8 mouse cellular contexts compared by ENCODE assay signal in the genomic region with DNA sequence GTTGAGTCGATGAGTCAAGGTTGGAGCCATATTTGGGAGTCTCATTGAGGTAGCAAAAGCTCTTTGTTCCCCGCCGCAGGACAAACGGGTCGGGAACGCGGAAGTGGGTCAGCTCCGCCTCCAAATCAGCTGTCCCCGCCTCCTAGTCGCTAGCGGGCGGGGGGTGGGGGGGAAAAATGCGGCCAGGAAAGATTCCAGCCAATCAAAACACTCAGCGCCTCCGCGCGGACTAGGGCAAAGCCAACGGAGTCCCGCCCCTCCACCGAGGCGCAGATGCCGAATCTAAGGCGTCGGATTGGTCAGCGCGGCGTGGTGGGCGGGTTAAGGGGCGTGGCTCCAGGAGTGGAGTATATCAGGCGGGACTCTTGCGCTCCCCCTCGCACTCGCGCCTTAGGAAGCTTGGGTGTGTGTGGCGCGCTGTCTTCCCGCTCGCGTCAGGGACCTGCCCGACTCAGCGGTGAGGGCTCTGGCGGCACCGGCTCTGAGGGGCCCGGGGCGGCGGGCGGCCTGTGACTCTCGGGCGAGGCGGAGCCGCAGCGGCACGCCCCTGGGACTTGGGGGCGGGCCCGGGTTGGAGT. TPM values are rescaled to one million over a fixed set of nuclear protein-coding genes. Genes with fewer than 3 reads are reported as not detected.
DNase-seq lines count a peak whose midpoint lies in the region; ATAC-seq lines count a peak whose summit lies in the region.

No protein-coding gene starts in this region.

- H3K27ac ChIP-seq in forebrain, embryonic 10.5 days: peak overlapping the region; percentile 100
- H3K27ac ChIP-seq in heart, embryonic 15.5 days: peak overlapping the region; percentile 99
- H3K27ac ChIP-seq in liver, embryonic 13.5 days: peak overlapping the region; percentile 97
- H3K27ac ChIP-seq in stomach, embryonic 14.5 days (ENCODE audit: low read length): peak overlapping the region; percentile 100

- H3K4me2 ChIP-seq in heart, embryonic 15.5 days: peak overlapping the region; percentile 69
- H3K4me2 ChIP-seq in liver, embryonic 13.5 days: peak overlapping the region; percentile 76
- peak overlapping the region; percentile 71 for H3K4me2 ChIP-seq in stomach, embryonic 14.5 days (replicated peaks; ENCODE audit: low read depth, low read length)

- peak; percentile 99 for DNase-seq in CD8-positive naive resting alpha-beta T cell, adult 2 months (ENCODE audit: low read depth in 2 of 2, low spot score in 2 of 2)
- peak; percentile 98 for DNase-seq in c-Kit-positive CD71-negative TER-119-negative erythroid progenitor cells, embryonic 14.5 days (ENCODE audit: low read depth)
- DNase-seq in forebrain, embryonic 10.5 days (ENCODE audit: extremely low spot score, low spot score): peak; percentile 100
- peak; percentile 99 for DNase-seq in kidney, postnatal 14 days
- peak; percentile 98 for DNase-seq in liver, embryonic 13.5 days
- DNase-seq in natural killer cell, adult 2 months (ENCODE audit: low spot score in 2 of 2): peak; percentile 99

- peaks cover 37% of the 10 kb centered on the region for H3K36me3 ChIP-seq in forebrain, embryonic 10.5 days (replicated peaks)
- H3K36me3 ChIP-seq in heart, embryonic 15.5 days: peaks cover 25% of the 10 kb centered on the region
- H3K36me3 ChIP-seq in liver, embryonic 13.5 days: peaks cover 29% of the 10 kb centered on the region
- peaks cover 26% of the 10 kb centered on the region for H3K36me3 ChIP-seq in stomach, embryonic 14.5 days (ENCODE audit: control insufficient read depth, insufficient read depth, low read length)

- H3K4me3 ChIP-seq in forebrain, embryonic 10.5 days: peak overlapping the region; percentile 96
- H3K4me3 ChIP-seq in heart, embryonic 15.5 days: peak overlapping the region; percentile 92
- peak overlapping the region; percentile 83 for H3K4me3 ChIP-seq in liver, embryonic 13.5 days (replicated peaks)
- peak overlapping the region; percentile 88 for H3K4me3 ChIP-seq in stomach, embryonic 14.5 days (ENCODE audit: low read depth, low read length)

- peaks cover 14% of the 10 kb centered on the region for H3K27me3 ChIP-seq in forebrain, embryonic 10.5 days (ENCODE audit: poor library complexity, severe bottlenecking)
- H3K27me3 ChIP-seq in heart, embryonic 15.5 days: no peaks in the 10 kb centered on the region
- no peaks in the 10 kb centered on the region for H3K27me3 ChIP-seq in liver, embryonic 13.5 days
- no peaks in the 10 kb centered on the region for H3K27me3 ChIP-seq in stomach, embryonic 14.5 days (ENCODE audit: control insufficient read depth, insufficient read depth, low read length)

- H3K9ac ChIP-seq in heart, embryonic 15.5 days: peak overlapping the region; percentile 98
- H3K9ac ChIP-seq in liver, embryonic 13.5 days: peak overlapping the region; percentile 92
- H3K9ac ChIP-seq in stomach, embryonic 14.5 days (replicated peaks; ENCODE audit: low read depth, low read length): peak overlapping the region; percentile 97

- under 1% methylated on average over 55 of the region's 55 CpGs for WGBS in forebrain, embryonic 10.5 days
- under 1% methylated on average over 55 of the region's 55 CpGs for WGBS in heart, embryonic 15.5 days
- under 1% methylated on average over 55 of the region's 55 CpGs for WGBS in liver, embryonic 13.5 days (ENCODE audit: insufficient replicate concordance)
- WGBS in stomach, embryonic 14.5 days: under 1% methylated on average over 55 of the region's 55 CpGs

- ATAC-seq in heart, embryonic 15.5 days (replicated peaks; ENCODE audit: insufficient number of reproducible peaks, insufficient read depth, low FRiP score, low read depth): peak; percentile 92
- peak; percentile 80 for ATAC-seq in liver, embryonic 13.5 days (ENCODE audit: low read depth)
- peak; percentile 88 for ATAC-seq in stomach, embryonic 14.5 days (ENCODE audit: insufficient number of reproducible peaks, insufficient read depth, low FRiP score, low read depth)

- no peaks in the 10 kb centered on the region for H3K9me3 ChIP-seq in forebrain, embryonic 10.5 days
- H3K9me3 ChIP-seq in heart, embryonic 15.5 days (replicated peaks): no peaks in the 10 kb centered on the region
- H3K9me3 ChIP-seq in liver, embryonic 13.5 days (replicated peaks): 0 out of 2 replicates have a peak, but pooled peaks cover 3% of the 10 kb centered on the region
- H3K9me3 ChIP-seq in stomach, embryonic 14.5 days (ENCODE audit: control insufficient read depth, low read depth, low read length): no peaks in the 10 kb centered on the region

- H3K4me1 ChIP-seq in forebrain, embryonic 10.5 days: peaks cover 80% of the 10 kb centered on the region
- H3K4me1 ChIP-seq in heart, embryonic 15.5 days (replicated peaks): peaks cover 70% of the 10 kb centered on the region
- H3K4me1 ChIP-seq in liver, embryonic 13.5 days (replicated peaks): peaks cover 77% of the 10 kb centered on the region
- peaks cover 48% of the 10 kb centered on the region for H3K4me1 ChIP-seq in stomach, embryonic 14.5 days (ENCODE audit: control insufficient read depth, insufficient read depth, low read length)

RNA-seq across cellular contexts. Expression of a gene that starts 1.8 kb away (rescaled TPM):
- polyA plus RNA-seq in forebrain, embryonic 10.5 days (2016; fragmentation: Nextera tagmentation; extraction: Ambion mirVana): 90.9 and 116 TPM in 2 replicates
- polyA plus RNA-seq in heart, embryonic 15.5 days (2015; fragmentation: Nextera tagmentation; extraction: Ambion mirVana): 86.7 and 90.2 TPM in 2 replicates
- polyA plus RNA-seq in liver, embryonic 13.5 days (2015; fragmentation: Nextera tagmentation; extraction: Ambion mirVana): 19.5 and 21.9 TPM in 2 replicates
- 92.7 and 105 TPM in 2 replicates for polyA plus RNA-seq in stomach, embryonic 14.5 days (2014; fragmentation: Nextera tagmentation; extraction: Ambion mirVana)

RNA-seq across cellular contexts. Expression of a gene that starts 5.2 kb away (rescaled TPM):
- polyA plus RNA-seq in forebrain, embryonic 10.5 days (2016; fragmentation: Nextera tagmentation; extraction: Ambion mirVana): 9.8 and 10.7 TPM in 2 replicates
- 7.7 and 9.1 TPM in 2 replicates for polyA plus RNA-seq in heart, embryonic 15.5 days (2015; fragmentation: Nextera tagmentation; extraction: Ambion mirVana)
- polyA plus RNA-seq in liver, embryonic 13.5 days (2015; fragmentation: Nextera tagmentation; extraction: Ambion mirVana): 14.8 and 15.1 TPM in 2 replicates
- polyA plus RNA-seq in stomach, embryonic 14.5 days (2014; fragmentation: Nextera tagmentation; extraction: Ambion mirVana): 12.5 and 13.9 TPM in 2 replicates

RNA-seq across cellular contexts. Expression of a gene that starts 11.7 kb away (rescaled TPM):
- polyA plus RNA-seq in forebrain, embryonic 10.5 days (2016; fragmentation: Nextera tagmentation; extraction: Ambion mirVana): 23.2 and 24.2 TPM in 2 replicates
- polyA plus RNA-seq in heart, embryonic 15.5 days (2015; fragmentation: Nextera tagmentation; extraction: Ambion mirVana): 8.6 and 9.7 TPM in 2 replicates
- 0.98 and 1.1 TPM in 2 replicates for polyA plus RNA-seq in liver, embryonic 13.5 days (2015; fragmentation: Nextera tagmentation; extraction: Ambion mirVana)
- polyA plus RNA-seq in stomach, embryonic 14.5 days (2014; fragmentation: Nextera tagmentation; extraction: Ambion mirVana): 12.2 and 12.5 TPM in 2 replicates

RNA-seq across cellular contexts. Expression of a gene that starts 19.5 kb away (rescaled TPM):
- polyA plus RNA-seq in forebrain, embryonic 10.5 days (2016; fragmentation: Nextera tagmentation; extraction: Ambion mirVana): 19.1 and 19.8 TPM in 2 replicates
- 11.6 and 16.8 TPM in 2 replicates for polyA plus RNA-seq in heart, embryonic 15.5 days (2015; fragmentation: Nextera tagmentation; extraction: Ambion mirVana)
- polyA plus RNA-seq in liver, embryonic 13.5 days (2015; fragmentation: Nextera tagmentation; extraction: Ambion mirVana): 3.0 and 3.3 TPM in 2 replicates
- 29.3 and 32.1 TPM in 2 replicates for polyA plus RNA-seq in stomach, embryonic 14.5 days (2014; fragmentation: Nextera tagmentation; extraction: Ambion mirVana)

RNA-seq across cellular contexts. Expression of a gene that starts 26.9 kb away (rescaled TPM):
- 6.8 and 7.3 TPM in 2 replicates for polyA plus RNA-seq in forebrain, embryonic 10.5 days (2016; fragmentation: Nextera tagmentation; extraction: Ambion mirVana)
- 1.7 and 2.9 TPM in 2 replicates for polyA plus RNA-seq in heart, embryonic 15.5 days (2015; fragmentation: Nextera tagmentation; extraction: Ambion mirVana)
- polyA plus RNA-seq in liver, embryonic 13.5 days (2015; fragmentation: Nextera tagmentation; extraction: Ambion mirVana): 0.54 and 0.69 TPM in 2 replicates
- 7.5 and 10.1 TPM in 2 replicates for polyA plus RNA-seq in stomach, embryonic 14.5 days (2014; fragmentation: Nextera tagmentation; extraction: Ambion mirVana)

Comparison
In these comparisons a context has a peak if more than half of its experiments do, and no peak if none do; other contexts are left out.
1. Peak in every context shown above with its lines: DNase-seq, ATAC-seq, H3K4me3 ChIP-seq and H3K27ac ChIP-seq.